Mouse (Mus musculus) heart, adult 2 months (tissue): ENCODE results near the gene Wars.
A peak's percentile ranks its signal among the peaks of the same experiment; 100 is the strongest.

Experiments
- CTCF ChIP-seq: fragments of 200-600 bp; IDR thresholded peaks from 2 replicates; pipeline ENCODE4 v1.8.1; 2022; ENCODE audit warnings: antibody characterized with exemption, mild to moderate bottlenecking, moderate library complexity
- POLR2A ChIP-seq: fragments of 200-500 bp; IDR thresholded peaks from 2 replicates; pipeline ENCODE4 v1.6.1; 2011; ENCODE audit warnings: mild to moderate bottlenecking, low read depth, low read length, control low read depth; ENCODE audit not compliant: insufficient read depth

GRCm38 (mm10) chr12:108892989-108893714 is 822 bp downstream of the Wars start, which contains the start of gene Wdr25:
- TF ChIP-seq POLR2A = peak; percentile 60
- TF ChIP-seq CTCF = no peak
